Mouse (Mus musculus) erythroblast, embryonic 14.5 days (primary cell): ENCODE data around the gene Nutm1.

Experiments used
- GATA1 ChIP-seq: IDR thresholded peaks from 2 replicates; pipeline ENCODE4 v1.6.1; 2012; ENCODE audit warnings: low read length, inconsistent platforms, mixed read lengths
- TAL1 ChIP-seq: IDR thresholded peaks from 3 replicates; pipeline ENCODE4 v1.6.1; 2012; ENCODE audit warnings: low read length, inconsistent platforms, mixed read lengths

GRCm38 (mm10) chr2:112266242-112266592 is 7.1 kb upstream of the Nutm1 start, which contains the start of gene Gm21985:
- TF ChIP-seq GATA1 (peak; percentile 67), TAL1 (no peak)
